Mouse (Mus musculus) embryo, embryonic 10 days (tissue): ENCODE measurements around the gene Pkd1l3.

Experiments
- DNase-seq: peaks from one replicate; pipeline ENCODE4 v3.0.0-alpha.2; 2015; ENCODE audit warnings: low spot score

Pkd1l3 gene

DNA sequence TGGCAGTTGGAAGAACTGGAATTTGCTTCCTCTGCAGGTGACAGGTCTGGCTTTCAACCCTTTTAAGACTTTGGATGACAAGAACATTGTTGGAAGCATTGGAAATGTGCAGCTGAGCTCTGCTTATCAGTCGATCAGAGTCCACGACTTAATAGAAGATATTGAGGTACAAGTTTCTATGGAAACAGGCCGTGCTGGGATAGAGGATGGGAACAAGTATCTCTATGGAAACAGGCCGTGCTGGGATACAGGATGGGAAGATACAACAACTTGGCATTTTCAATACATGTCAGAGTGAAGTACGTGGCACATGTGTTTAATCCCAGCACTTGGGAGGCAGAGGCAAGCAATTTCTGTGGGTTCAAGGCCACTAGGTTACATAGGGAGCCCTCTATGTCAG is 18.2 kb downstream of the Pkd1l3 start:
- no peak for DNase-seq

DNA sequence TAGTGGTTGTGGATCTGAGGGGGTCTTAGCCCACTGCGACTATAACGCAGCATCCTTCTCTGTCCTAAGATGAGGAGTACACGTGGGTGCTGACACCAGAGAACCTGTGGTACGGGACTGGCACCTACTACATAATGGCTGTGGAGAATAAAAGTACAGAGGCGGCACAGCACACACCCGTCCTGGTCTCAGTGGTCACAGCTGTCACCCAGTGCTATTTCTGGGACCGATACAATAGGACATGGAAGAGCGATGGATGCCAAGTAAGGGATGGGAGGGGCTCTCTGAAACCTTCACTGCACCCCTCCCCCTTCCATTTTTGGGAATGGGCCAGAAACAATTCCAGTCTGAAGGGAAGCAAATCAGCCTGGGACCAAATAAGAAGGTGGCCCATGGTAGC is 20.8 kb downstream of the Pkd1l3 start:
- no peak for DNase-seq

DNA sequence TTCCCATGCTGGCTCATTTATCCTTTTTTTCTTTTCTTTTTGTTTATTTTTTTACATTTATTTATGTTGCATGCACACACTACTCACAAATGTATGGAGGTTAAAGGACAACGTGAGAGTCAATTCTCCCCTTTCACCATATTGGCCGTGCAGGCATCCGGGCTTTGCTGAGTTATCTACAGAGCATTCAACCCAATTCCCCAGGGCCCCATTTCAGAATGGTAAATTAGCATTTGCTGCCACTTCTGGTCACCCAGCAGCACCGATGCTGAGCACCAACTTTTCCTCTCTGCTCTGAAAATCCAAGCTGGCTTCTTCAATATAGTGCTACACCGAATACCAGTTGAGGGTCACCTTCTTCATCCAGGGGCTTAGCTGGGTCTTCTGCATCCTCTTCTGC is 24.5 kb downstream of the Pkd1l3 start:
- no peak for DNase-seq

GRCm38 (mm10) chr8:109640410-109640809 is 26.1 kb downstream of the Pkd1l3 start:
- DNase-seq: peak; percentile 7

DNA sequence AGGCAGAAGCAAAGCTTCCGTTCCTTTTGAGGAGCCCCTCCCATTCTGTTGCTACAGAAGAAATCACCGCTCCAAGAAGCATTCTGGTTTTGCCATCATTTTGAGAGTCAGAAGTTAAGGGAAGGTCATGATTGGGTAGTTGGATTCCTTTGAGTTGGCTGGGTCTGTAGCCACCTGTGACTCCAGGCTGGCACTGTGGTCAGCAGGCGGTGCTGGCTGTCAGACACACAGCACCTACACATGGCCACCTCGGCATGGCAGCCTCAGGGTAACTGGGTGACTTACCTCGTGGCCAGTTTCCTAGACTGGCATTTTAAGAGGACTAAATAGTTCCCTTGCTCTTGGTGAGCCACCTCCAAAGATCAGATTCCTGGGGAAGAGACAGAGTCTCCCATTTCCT is 26.9 kb downstream of the Pkd1l3 start:
- no peak for DNase-seq

GRCm38 (mm10) chr8:109647331-109647730 is 33.0 kb downstream of the Pkd1l3 start:
- DNase-seq: no peak

- DNase-seq: no peak
These were observed 34.2 kb downstream of the Pkd1l3 start for GRCm38 (mm10) chr8:109648469-109648868.

- no peak for DNase-seq
These were observed 36.5 kb downstream of the Pkd1l3 start for GRCm38 (mm10) chr8:109650801-109651200.

DNA sequence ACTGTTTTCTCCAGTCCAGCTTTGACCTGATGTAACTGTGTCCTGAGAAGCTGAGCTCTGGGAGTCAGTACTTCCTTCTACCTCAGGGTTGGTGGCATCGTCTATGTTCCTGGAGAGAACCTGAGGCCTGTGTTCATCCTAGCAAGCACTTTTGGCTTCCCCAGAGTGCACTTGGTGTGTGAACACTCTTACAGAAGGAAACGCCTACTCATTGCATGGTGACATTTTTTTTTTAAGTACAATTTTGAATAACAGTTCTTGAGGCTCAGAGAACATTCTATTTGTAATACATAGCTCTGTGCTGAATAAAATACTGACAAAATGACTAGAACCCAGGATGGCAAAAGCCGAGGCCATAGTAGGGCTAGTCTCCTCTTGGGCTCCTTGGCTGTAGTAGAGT is 42.5 kb downstream of the Pkd1l3 start:
- DNase-seq: no peak

GRCm38 (mm10) chr8:109662328-109662727 is 48.0 kb downstream of the Pkd1l3 start:
- DNase-seq: no peak

GRCm38 (mm10) chr8:109666616-109667015 is 52.3 kb downstream of the Pkd1l3 start:
- DNase-seq: no peak

- no peak for DNase-seq
These were observed 58.3 kb downstream of the Pkd1l3 start for GRCm38 (mm10) chr8:109672656-109673055.

GRCm38 (mm10) chr8:109673596-109673995 is 59.3 kb downstream of the Pkd1l3 start:
- no peak for DNase-seq

DNA sequence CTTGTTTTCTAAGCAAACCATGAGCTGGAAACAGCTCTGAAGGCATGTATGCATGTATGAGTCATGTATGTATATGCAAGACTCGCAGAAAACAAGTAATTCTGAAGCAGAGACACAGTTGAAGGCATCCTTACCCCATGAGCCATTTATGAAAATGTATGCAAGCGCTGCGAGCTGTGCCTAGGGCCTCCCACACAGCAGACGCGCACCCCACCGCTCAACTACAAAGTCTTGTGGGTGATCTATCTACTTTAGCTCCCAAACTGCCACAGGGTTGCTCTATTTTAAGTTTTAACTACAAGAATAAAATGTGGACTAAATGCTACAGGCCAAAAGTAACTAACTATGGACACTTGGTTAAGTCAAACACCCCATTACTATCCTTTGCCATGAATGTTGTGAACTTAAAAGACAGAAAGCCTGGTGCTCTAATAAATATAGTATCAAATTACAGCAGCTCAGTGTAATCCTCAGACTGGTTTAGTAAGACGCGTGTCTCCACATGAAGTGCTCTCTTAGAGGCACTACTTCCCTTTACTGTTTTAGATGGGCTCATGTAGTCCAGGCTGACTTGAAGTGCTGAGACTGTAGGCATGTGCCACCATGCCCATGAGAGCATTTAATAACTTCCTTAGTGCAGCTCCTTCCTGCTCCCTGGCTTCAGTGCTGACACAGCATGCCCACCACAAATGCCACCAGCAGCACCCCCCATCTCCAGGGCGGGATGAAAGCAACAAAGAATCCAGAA is 61.8 kb downstream of the Pkd1l3 start:
- no peak for DNase-seq

DNA sequence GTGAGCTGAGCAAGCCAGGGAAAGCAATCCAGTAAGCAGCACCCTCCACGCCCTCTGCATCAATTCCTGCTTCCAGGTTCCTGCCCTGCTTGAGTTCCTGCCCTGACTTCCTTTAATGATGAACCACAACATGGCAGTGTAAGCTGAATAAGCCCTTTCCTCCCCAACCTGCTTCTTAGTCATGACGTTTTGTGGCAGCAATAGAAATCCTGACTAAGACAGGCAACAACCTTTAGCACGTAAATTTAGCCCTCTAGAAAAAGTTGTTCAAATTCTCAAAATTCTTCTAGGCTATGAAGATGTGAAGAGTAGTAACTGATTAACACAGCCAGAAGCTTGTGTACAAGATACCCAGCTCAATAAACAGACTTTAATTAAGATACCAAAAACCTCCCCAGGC is 67.2 kb downstream of the Pkd1l3 start:
- DNase-seq: no peak

- no peak for DNase-seq
These were observed 67.8 kb downstream of the Pkd1l3 start for GRCm38 (mm10) chr8:109682120-109682519.

GRCm38 (mm10) chr8:109687248-109687647 is 72.9 kb downstream of the Pkd1l3 start:
- no peak for DNase-seq

- DNase-seq: peak; percentile 33
These were observed 77.5 kb downstream of the Pkd1l3 start for GRCm38 (mm10) chr8:109691769-109692168.

GRCm38 (mm10) chr8:109692443-109693145 is 78.3 kb downstream of the Pkd1l3 start:
- peak; percentile 63 for DNase-seq

GRCm38 (mm10) chr8:109693146-109693900 is 79.0 kb downstream of the Pkd1l3 start, which contains the start of gene Ist1:
TSS of gene Ist1 (minus strand) at chr8:109693260.
- DNase-seq: peak; percentile 100

GRCm38 (mm10) chr8:109694154-109694553 is 79.8 kb downstream of the Pkd1l3 start:
- DNase-seq: peak; percentile 7

GRCm38 (mm10) chr8:109697754-109698153 is 83.4 kb downstream of the Pkd1l3 start:
- DNase-seq: no peak

- DNase-seq: no peak
These were observed 84.2 kb downstream of the Pkd1l3 start for GRCm38 (mm10) chr8:109698477-109698876.
